Comparison of ENCODE assay signal across 15 mouse cellular contexts in the genomic region with DNA sequence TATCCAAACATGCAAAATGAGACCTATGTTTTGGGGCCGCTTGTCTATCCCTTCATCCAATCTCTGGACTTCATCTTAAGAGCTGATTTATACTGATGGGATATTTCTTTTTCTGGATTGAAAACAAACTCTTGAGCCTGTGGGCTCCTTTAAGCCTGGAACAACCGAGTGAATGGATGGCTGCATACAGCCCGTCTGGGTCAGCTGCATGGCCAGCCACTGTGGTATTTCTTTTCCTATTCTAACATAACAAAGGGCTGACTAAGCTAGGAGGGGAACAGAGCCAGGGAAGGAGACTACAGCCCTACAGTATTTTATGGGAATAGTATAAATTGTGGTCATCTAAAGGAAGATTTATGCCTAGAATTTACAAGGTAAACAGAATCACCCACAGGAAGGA.
"Had no signal": no experiment of that assay in that cellular context is flagged by ENCODE, and none has a peak within 500 bp of the region (broad histone marks: within the 10 kb centered on the region; RNA-seq: fewer than 3 reads in every experiment).

No protein-coding gene starts in this region.

- H3K4me1 ChIP-seq: intestine, embryonic 15.5 days; liver, embryonic 15.5 days; midbrain, embryonic 10.5 days had no signal

- H3K27me3 ChIP-seq: intestine, embryonic 15.5 days; liver, embryonic 15.5 days had no signal

- DNase-seq: kidney, adult 18-20 months; kidney, postnatal 25 days; left cerebral cortex, postnatal 4 days; lung, adult 2 months; lung, postnatal 36 days; right cerebral cortex, postnatal 4 days; spleen, adult 18-20 months; thymus, postnatal 36 days had no signal

- H3K36me3 ChIP-seq: intestine, embryonic 15.5 days; liver, embryonic 15.5 days; midbrain, embryonic 10.5 days had no signal

- H3K9me3 ChIP-seq: intestine, embryonic 15.5 days; liver, embryonic 15.5 days; midbrain, embryonic 10.5 days had no signal

- H3K4me2 ChIP-seq: intestine, embryonic 15.5 days; liver, embryonic 11.5 days; liver, embryonic 15.5 days had no signal

- H3K9ac ChIP-seq: intestine, embryonic 15.5 days; liver, embryonic 15.5 days had no signal

- H3K27ac ChIP-seq: intestine, embryonic 15.5 days; layer of hippocampus, adult 2 months; liver, embryonic 15.5 days; midbrain, embryonic 10.5 days had no signal

- ATAC-seq: intestine, embryonic 15.5 days; lung, postnatal 0 days; midbrain, embryonic 16.5 days had no signal

- H3K4me3 ChIP-seq: intestine, embryonic 15.5 days; layer of hippocampus, adult 2 months; liver, embryonic 15.5 days; midbrain, embryonic 10.5 days had no signal
